13 mouse cellular contexts compared by ENCODE assay signal in genomic region chr6:71094693-71095092, GRCm38 (mm10). TPM values are rescaled to one million over a fixed set of nuclear protein-coding genes. Genes with fewer than 3 reads are reported as not detected.
A peak's percentile ranks its signal among the peaks of the same experiment; 100 is the strongest.
DNase-seq lines count a peak whose midpoint lies in the region; ATAC-seq and TF ChIP-seq lines count a peak whose summit lies in the region.
"Had no signal": no experiment of that assay in that cellular context is flagged by ENCODE, and none has a peak within 500 bp of the region (broad histone marks: within the 10 kb centered on the region; RNA-seq: fewer than 3 reads in every experiment).

No protein-coding gene starts in this region.

- no peak overlapping the region for H3K4me2 ChIP-seq in forebrain, postnatal 0 days (ENCODE audit: low read depth)
- H3K4me2 ChIP-seq in forebrain, embryonic 11.5 days (ENCODE audit: low read depth, low read length, severe bottlenecking), result no peak overlapping the region
- H3K4me2 ChIP-seq in midbrain, embryonic 14.5 days (ENCODE audit: low read length), result no peak overlapping the region
- H3K4me2 ChIP-seq in midbrain, postnatal 0 days (ENCODE audit: low read depth, low read length, poor library complexity, severe bottlenecking), result no peak overlapping the region

- H3K4me3 ChIP-seq in forebrain, postnatal 0 days (ENCODE audit: low read depth, low read length), result no peak overlapping the region
- no peak overlapping the region for H3K4me3 ChIP-seq in forebrain, embryonic 11.5 days (ENCODE audit: low read depth, low read length)
- H3K4me3 ChIP-seq in midbrain, embryonic 14.5 days (replicated peaks; ENCODE audit: low read depth, low read length), result no peak overlapping the region
- H3K4me3 ChIP-seq in midbrain, embryonic 10.5 days, result no peak overlapping the region
- no peak overlapping the region for H3K4me3 ChIP-seq in midbrain, postnatal 0 days (ENCODE audit: low read depth, low read length)
- H3K4me3 ChIP-seq: embryonic facial prominence, embryonic 10.5 days had no signal

- no peak overlapping the region for H3K9ac ChIP-seq in forebrain, postnatal 0 days
- H3K9ac ChIP-seq in forebrain, embryonic 11.5 days (ENCODE audit: low read length), result no peak overlapping the region
- H3K9ac ChIP-seq in midbrain, embryonic 14.5 days (replicated peaks; ENCODE audit: low read length), result no peak overlapping the region
- no peak overlapping the region for H3K9ac ChIP-seq in midbrain, postnatal 0 days (replicated peaks; ENCODE audit: low read length, poor library complexity, severe bottlenecking)
- H3K9ac ChIP-seq: liver, embryonic 14.5 days had no signal

- H3K9me3 ChIP-seq in forebrain, postnatal 0 days (ENCODE audit: low read length), result no peaks in the 10 kb centered on the region
- H3K9me3 ChIP-seq in forebrain, embryonic 11.5 days (ENCODE audit: control insufficient read depth, low read length), result no peaks in the 10 kb centered on the region
- no peaks in the 10 kb centered on the region for H3K9me3 ChIP-seq in midbrain, embryonic 14.5 days (ENCODE audit: control insufficient read depth, low read length)
- H3K9me3 ChIP-seq in midbrain, embryonic 10.5 days (replicated peaks), result no peaks in the 10 kb centered on the region
- no peaks in the 10 kb centered on the region for H3K9me3 ChIP-seq in midbrain, postnatal 0 days (ENCODE audit: low read length)
- H3K9me3 ChIP-seq: embryonic facial prominence, embryonic 10.5 days had no signal

- H3K4me1 ChIP-seq in forebrain, postnatal 0 days (ENCODE audit: insufficient read depth), result no peaks in the 10 kb centered on the region
- no peaks in the 10 kb centered on the region for H3K4me1 ChIP-seq in forebrain, embryonic 11.5 days (replicated peaks; ENCODE audit: control insufficient read depth, insufficient read depth, low read length)
- no peaks in the 10 kb centered on the region for H3K4me1 ChIP-seq in midbrain, embryonic 14.5 days (ENCODE audit: control insufficient read depth, insufficient read depth, low read length)
- no peaks in the 10 kb centered on the region for H3K4me1 ChIP-seq in midbrain, embryonic 10.5 days
- H3K4me1 ChIP-seq in midbrain, postnatal 0 days (ENCODE audit: insufficient read depth, low read length), result no peaks in the 10 kb centered on the region
- H3K4me1 ChIP-seq: embryonic facial prominence, embryonic 10.5 days had no signal

- ATAC-seq in forebrain, postnatal 0 days, result peak; percentile 42
- ATAC-seq in forebrain, embryonic 11.5 days (replicated peaks; ENCODE audit: low FRiP score), result no peak
- no peak for ATAC-seq in midbrain, embryonic 14.5 days (ENCODE audit: low FRiP score, low TSS enrichment)
- ATAC-seq in midbrain, postnatal 0 days (ENCODE audit: low FRiP score), result no peak
- ATAC-seq in megakaryocyte, adult 5-6 weeks (ENCODE audit: poor library complexity, severe bottlenecking), result no peak
- ATAC-seq: activated CD4-positive, CD25-positive, alpha-beta regulatory T cell, adult 4 months had no signal

- WGBS in forebrain, postnatal 0 days, result 46% methylated on average over 5 of the region's 5 CpGs
- WGBS in forebrain, embryonic 11.5 days, result 68% methylated on average over 5 of the region's 5 CpGs
- 66% methylated on average over 5 of the region's 5 CpGs for WGBS in midbrain, embryonic 14.5 days
- 78% methylated on average over 5 of the region's 5 CpGs for WGBS in midbrain, embryonic 10.5 days
- whole genome bisulfite sequencing in midbrain, postnatal 0 days, result 57% methylated on average over 5 of the region's 5 CpGs

- H3K27ac ChIP-seq in forebrain, postnatal 0 days (ENCODE audit: low read depth, low read length), result no peak overlapping the region
- no peak overlapping the region for H3K27ac ChIP-seq in forebrain, embryonic 11.5 days (ENCODE audit: low read depth, low read length)
- no peak overlapping the region for H3K27ac ChIP-seq in midbrain, embryonic 14.5 days (replicated peaks; ENCODE audit: low read depth, low read length)
- no peak overlapping the region for H3K27ac ChIP-seq in midbrain, embryonic 10.5 days (replicated peaks)
- no peak overlapping the region for H3K27ac ChIP-seq in midbrain, postnatal 0 days (ENCODE audit: low read depth, low read length)
- H3K27ac ChIP-seq: embryonic facial prominence, embryonic 10.5 days; liver, embryonic 14.5 days; macrophage had no signal

- peak; percentile 24 for DNase-seq in forebrain, postnatal 0 days
- no peak for DNase-seq in forebrain, embryonic 11.5 days (ENCODE audit: low spot score)
- peak; percentile 33 for DNase-seq in midbrain, embryonic 14.5 days
- DNase-seq in midbrain, embryonic 10.5 days (ENCODE audit: low spot score), result no peak
- DNase-seq in cerebellum, postnatal 10 days, result peak; percentile 95 to 96
- DNase-seq in midbrain, postnatal 0 days (ENCODE audit: low spot score), result peak; percentile 75
- no peak for DNase-seq in lung, postnatal 36 days

- H3K36me3 ChIP-seq in forebrain, postnatal 0 days (ENCODE audit: insufficient read depth), result no peaks in the 10 kb centered on the region
- H3K36me3 ChIP-seq in forebrain, embryonic 11.5 days (ENCODE audit: control insufficient read depth, insufficient read depth, low read length), result no peaks in the 10 kb centered on the region
- H3K36me3 ChIP-seq in midbrain, embryonic 14.5 days (ENCODE audit: control insufficient read depth, insufficient read depth, low read length), result no peaks in the 10 kb centered on the region
- H3K36me3 ChIP-seq in midbrain, embryonic 10.5 days, result no peaks in the 10 kb centered on the region
- H3K36me3 ChIP-seq in midbrain, postnatal 0 days (ENCODE audit: insufficient read depth, low read length), result no peaks in the 10 kb centered on the region
- H3K36me3 ChIP-seq: embryonic facial prominence, embryonic 10.5 days had no signal

- no peak for TF ChIP-seq CTCF in forebrain, postnatal 0 days (IDR thresholded peaks at IDR 0.05; ENCODE audit: low read depth)
- no peak for TF ChIP-seq CTCF in midbrain, postnatal 0 days (IDR thresholded peaks at IDR 0.05)

- H3K27me3 ChIP-seq in forebrain, postnatal 0 days (ENCODE audit: insufficient read depth, low read length), result no peaks in the 10 kb centered on the region
- H3K27me3 ChIP-seq in forebrain, embryonic 11.5 days (ENCODE audit: control insufficient read depth, insufficient read depth, low read length), result no peaks in the 10 kb centered on the region
- no peaks in the 10 kb centered on the region for H3K27me3 ChIP-seq in midbrain, embryonic 14.5 days (ENCODE audit: control insufficient read depth, insufficient read depth, low read length)
- H3K27me3 ChIP-seq in midbrain, embryonic 10.5 days (ENCODE audit: low read depth, poor library complexity, severe bottlenecking), result no peaks in the 10 kb centered on the region
- H3K27me3 ChIP-seq in midbrain, postnatal 0 days (ENCODE audit: insufficient read depth, low read length), result no peaks in the 10 kb centered on the region

RNA-seq across cellular contexts. Expression of gene Thnsl2, which starts 49.5 kb away (rescaled TPM):
- total RNA-seq in forebrain, postnatal 0 days (2014; rRNA removed), result 4.0 and 5.2 TPM in 2 replicates
- 4.6 and 6.1 TPM in 2 replicates for polyA plus RNA-seq in forebrain, postnatal 0 days (2015; fragmentation: Nextera tagmentation; extraction: Ambion mirVana)
- polyA plus RNA-seq in forebrain, embryonic 11.5 days (2014; fragmentation: Nextera tagmentation; extraction: Ambion mirVana), result 4.4 and 4.7 TPM in 2 replicates
- polyA plus RNA-seq in midbrain, embryonic 14.5 days (2014; fragmentation: Nextera tagmentation; extraction: Ambion mirVana), result 3.5 and 3.9 TPM in 2 replicates
- 5.3 and 6.4 TPM in 2 replicates for polyA plus RNA-seq in midbrain, embryonic 10.5 days (2016; fragmentation: Nextera tagmentation; extraction: Ambion mirVana)
- total RNA-seq in midbrain, postnatal 0 days (2014; rRNA removed), result 3.7 and 7.3 TPM in 2 replicates
- polyA plus RNA-seq in midbrain, postnatal 0 days (2015; fragmentation: Nextera tagmentation; extraction: Ambion mirVana), result 4.9 and 5.4 TPM in 2 replicates
- total RNA-seq in megakaryocyte, adult 5-6 weeks (2015), result 0.68 TPM in 1 of 2 replicates, not detected in the other
- total RNA-seq in megakaryocyte, adult 5-6 weeks (2017), result 0.08 TPM in 1 of 2 replicates, not detected in the other
- polyA plus RNA-seq: C2C12 had no signal

Comparison
In these comparisons a context has a peak if more than half of its experiments do, and no peak if none do; other contexts are left out.
1. DNase-seq: peak in forebrain, postnatal 0 days (single experiment), midbrain, embryonic 14.5 days (single experiment), cerebellum, postnatal 10 days (2 of 2) and midbrain, postnatal 0 days (single experiment); none in forebrain, embryonic 11.5 days (single experiment), midbrain, embryonic 10.5 days (single experiment) and lung, postnatal 36 days (single experiment).